Mouse (Mus musculus) urinary bladder, adult 18-20 months (tissue): ENCODE measurements around the gene Lrrc2.

Source experiments
- DNase-seq, 2 experiments: peaks; one replicate each; pipeline ENCODE4 v3.0.0; 2022; ENCODE audit warnings: low spot score in 2 of 2, mixed read lengths in 2 of 2

Lrrc2 gene

GRCm38 (mm10) chr9:110947900-110948299 lies 3.4 kb upstream of the Lrrc2 start:
- DNase-seq, result no peak

GRCm38 (mm10) chr9:110948813-110949310 lies 2.5 kb upstream of the Lrrc2 start:
- no peak for DNase-seq

GRCm38 (mm10) chr9:110950109-110950508 lies 1.2 kb upstream of the Lrrc2 start:
- DNase-seq, result no peak

- no peak for DNase-seq
Measured at GRCm38 (mm10) chr9:110951866-110952265, 521 bp downstream of the Lrrc2 start.

GRCm38 (mm10) chr9:110952398-110952797 lies 1.1 kb downstream of the Lrrc2 start:
- no peak for DNase-seq

- no peak for DNase-seq
Measured at GRCm38 (mm10) chr9:110952931-110953549, 1.7 kb downstream of the Lrrc2 start.

GRCm38 (mm10) chr9:110953550-110954461 lies 2.5 kb downstream of the Lrrc2 start:
- peak; percentile 17 to 43 for DNase-seq

GRCm38 (mm10) chr9:110954681-110955445 lies 3.5 kb downstream of the Lrrc2 start:
- DNase-seq, result no peak

- DNase-seq, result no peak
Measured at GRCm38 (mm10) chr9:110955962-110956361, 4.6 kb downstream of the Lrrc2 start.

GRCm38 (mm10) chr9:110959669-110960068 lies 8.3 kb downstream of the Lrrc2 start:
- DNase-seq, result no peak

- DNase-seq, result no peak
Measured at GRCm38 (mm10) chr9:110960230-110961149, 9.1 kb downstream of the Lrrc2 start.

- no peak for DNase-seq
Measured at GRCm38 (mm10) chr9:110961386-110961785, 10.0 kb downstream of the Lrrc2 start.

GRCm38 (mm10) chr9:110963566-110964115 lies 12.3 kb downstream of the Lrrc2 start:
- DNase-seq, result no peak

GRCm38 (mm10) chr9:110965062-110965909 lies 13.9 kb downstream of the Lrrc2 start:
- no peak for DNase-seq

GRCm38 (mm10) chr9:110965910-110966231 lies 14.5 kb downstream of the Lrrc2 start:
- DNase-seq, result no peak

- DNase-seq, result no peak
Measured at GRCm38 (mm10) chr9:110979411-110979810, 28.1 kb downstream of the Lrrc2 start.

- DNase-seq, result no peak
Measured at GRCm38 (mm10) chr9:110982351-110982750, 31.0 kb downstream of the Lrrc2 start.

GRCm38 (mm10) chr9:110984096-110984495 lies 32.8 kb downstream of the Lrrc2 start:
- no peak for DNase-seq

- no peak for DNase-seq
Measured at GRCm38 (mm10) chr9:110985541-110985940, 34.2 kb downstream of the Lrrc2 start.

GRCm38 (mm10) chr9:110985951-110986350 lies 34.6 kb downstream of the Lrrc2 start:
- no peak for DNase-seq
